Mouse (Mus musculus) right cerebral cortex, adult 18-20 months (tissue): Measurements from ENCODE around the gene Actn1.

Source experiments
- DNase-seq: peaks from one replicate; pipeline ENCODE4 v3.0.0; 2022; ENCODE audit warnings: mixed read lengths

Gene Actn1

GRCm38 (mm10) chr12:80133011-80133545 is 127.1 kb downstream of the Actn1 start:
- DNase-seq = no peak

GRCm38 (mm10) chr12:80132250-80133003 is 127.7 kb downstream of the Actn1 start:
- DNase-seq = peak; percentile 76

DNA sequence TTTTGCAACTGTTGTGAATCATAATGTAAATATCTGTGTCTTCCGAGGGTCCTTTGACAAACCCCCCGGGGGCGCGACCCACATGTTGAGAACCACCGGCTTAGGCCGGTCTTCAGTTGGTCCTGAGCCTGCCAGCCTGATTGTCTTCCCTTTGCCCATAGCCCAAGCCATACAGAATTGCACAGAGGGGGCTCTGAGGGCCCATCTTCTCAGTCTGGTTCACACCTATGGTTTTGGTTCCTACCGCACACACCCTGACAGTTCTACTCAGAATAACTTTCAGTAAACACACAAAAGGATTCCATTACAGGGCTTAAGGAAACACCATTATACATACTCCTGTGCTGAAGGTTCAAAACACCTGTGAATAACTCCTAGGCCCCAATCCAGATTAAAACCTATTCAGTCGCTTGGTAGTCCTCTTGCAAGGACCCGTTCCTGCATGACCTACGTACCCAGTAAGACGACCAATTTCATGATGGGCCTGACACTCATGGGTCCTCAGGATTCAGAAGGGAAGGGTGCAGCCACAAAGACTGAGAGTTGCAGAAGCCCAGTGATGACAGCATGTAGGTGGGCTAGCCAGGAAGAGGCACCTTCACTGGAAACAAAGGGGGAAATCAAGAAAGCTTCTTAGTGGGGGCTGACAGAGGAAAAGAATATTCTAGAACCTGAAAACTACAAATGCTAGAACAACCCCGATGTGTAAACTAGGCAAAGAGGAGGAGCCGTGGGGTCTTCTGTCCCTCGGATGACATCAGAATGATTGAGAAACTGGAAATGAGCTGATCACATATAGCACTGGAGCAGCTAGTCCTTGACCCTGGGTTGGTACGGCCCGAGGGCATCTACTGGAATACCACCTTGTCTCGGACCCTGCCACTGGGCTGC is 128.6 kb downstream of the Actn1 start:
- no peak for DNase-seq

DNA sequence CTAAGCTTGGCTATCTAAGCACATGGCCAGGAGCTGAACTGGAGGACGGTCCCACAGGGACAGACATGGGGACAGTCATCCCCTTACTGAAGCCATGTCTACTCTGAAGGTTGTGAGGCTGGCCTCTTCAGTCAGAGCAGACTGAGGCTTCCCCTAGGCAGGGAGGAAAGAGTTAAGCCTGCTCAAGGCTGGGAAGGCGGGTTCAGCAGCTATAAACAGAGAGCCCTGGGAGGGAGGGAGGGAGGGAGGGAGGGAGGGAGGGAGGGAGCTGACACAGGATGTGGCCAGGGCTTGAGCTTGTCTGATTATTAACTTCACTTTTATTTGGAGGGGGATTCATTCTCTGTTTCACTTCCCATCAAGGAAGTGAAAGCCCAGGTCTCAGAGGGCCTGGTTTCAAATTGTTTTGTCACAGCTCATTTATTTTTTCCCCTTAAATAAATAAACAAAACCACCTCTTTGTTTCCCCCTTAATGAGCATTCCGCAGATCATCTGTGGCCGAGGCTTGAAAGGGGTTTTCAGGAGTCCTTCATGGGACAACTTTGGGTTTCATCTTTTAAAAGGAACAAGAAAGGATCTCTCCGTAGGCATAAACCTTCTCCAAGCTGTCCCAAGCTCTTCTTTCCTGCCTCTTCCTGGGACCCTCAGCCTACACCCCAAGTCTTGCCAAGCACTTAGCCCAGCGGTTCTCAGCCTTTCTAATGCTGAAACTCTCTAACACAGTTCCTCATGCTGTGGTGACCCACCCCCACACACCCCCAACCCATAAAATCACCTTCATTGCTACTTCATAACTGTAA is 129.4 kb downstream of the Actn1 start:
- DNase-seq = no peak

DNA sequence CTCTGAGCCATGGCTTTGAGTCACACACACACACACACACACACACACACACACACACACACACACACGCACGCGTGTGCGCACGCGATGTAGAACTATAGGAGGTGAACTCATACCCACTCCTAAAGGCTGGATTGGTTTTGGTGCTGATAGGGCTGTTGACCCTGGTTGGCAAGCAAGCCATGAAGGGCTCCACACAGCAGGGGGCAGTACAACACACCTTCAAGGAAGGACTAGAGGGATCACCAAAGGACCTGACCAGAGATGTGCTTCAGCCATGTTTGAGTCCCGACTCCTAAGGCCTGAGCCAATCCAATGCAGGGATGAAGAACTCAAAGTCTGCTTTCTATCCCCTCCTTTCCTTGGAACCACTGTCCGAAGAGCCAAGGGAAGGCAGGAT is 130.6 kb downstream of the Actn1 start:
- no peak for DNase-seq

DNA sequence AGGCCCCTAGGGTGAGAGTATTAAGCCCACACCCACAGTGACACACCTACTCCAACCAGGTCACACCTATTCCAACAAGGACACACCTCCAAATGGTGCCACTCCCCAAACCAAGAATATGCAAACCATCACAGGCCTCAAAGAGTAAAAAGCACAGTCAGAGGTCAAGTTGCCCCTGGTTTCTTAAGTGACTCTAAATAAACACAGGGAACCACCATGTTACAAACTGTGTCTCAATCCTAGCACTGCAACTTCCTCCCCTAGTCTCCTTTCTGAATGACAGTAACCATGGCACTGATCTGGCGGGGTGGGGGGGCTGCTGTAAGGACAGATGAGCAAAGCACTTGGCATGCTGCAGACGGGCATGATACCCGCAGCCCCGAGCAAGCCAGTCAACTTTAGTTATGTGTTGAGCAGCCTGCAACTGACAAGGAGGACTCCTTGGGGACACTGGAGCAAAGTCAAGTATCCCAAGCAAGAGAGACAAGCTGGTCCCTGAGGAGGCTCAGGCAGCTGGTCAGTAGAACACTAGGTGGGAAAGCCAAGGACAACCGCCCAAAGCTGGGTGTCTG is 132.9 kb downstream of the Actn1 start:
- no peak for DNase-seq

DNA sequence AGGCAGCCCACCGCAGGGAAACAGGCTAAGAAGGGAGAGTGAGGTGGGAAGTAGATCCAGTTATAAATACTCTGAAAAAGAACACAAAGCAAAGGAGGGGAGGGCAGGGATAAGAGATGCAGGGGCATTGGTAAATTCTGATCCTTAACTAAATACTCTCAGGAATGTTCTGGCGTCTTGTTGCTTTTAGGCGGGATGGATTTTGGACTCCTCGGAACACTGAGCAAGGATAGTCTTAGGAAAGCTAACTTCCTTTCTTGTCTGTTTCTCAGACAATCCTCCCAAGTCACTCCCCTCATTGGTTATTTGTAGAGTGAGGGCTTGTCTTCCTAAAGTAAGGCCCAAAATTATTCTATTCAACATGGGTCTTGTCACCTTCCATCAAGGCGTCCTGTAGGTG is 134.9 kb downstream of the Actn1 start:
- DNase-seq = no peak

DNA sequence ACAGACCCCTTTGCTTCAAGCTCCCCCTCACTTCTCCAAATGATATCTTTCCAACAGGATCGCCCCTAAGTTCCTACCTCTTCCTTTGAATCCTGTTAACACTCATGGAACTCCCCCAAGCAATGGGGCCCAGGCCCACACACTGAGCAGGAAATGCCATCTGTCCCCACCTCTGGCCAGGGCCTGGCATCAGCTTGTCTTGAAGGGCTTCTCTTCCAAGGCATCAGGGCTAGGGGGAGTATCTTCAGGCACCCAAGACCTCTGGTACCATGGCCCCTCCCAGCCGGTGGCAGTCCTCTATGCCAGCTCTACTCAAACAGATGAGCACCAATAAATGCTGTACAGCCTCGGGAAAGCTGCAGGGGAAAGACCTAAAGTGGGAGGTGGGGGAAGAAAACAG is 135.4 kb downstream of the Actn1 start:
- DNase-seq = no peak

DNA sequence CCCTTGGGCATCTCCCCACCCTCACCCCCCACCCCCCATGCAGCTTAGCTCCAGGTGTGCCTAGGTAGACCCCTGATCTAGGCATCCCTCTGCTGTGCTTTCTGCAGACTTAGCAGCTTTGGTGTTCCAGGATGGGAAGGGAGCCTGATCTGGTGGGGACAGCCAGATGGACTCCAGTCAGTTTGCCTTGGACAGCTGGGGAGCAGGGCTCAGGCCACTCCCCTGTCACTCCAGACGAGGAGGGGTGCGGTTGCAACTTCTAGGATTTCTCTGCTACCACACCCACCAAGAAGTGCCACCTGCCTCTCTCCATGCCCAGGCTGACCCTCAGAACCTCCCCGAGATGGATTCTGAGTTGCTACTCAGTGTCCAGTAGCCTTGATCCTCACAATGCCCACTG is 136.0 kb downstream of the Actn1 start:
- DNase-seq = no peak

DNA sequence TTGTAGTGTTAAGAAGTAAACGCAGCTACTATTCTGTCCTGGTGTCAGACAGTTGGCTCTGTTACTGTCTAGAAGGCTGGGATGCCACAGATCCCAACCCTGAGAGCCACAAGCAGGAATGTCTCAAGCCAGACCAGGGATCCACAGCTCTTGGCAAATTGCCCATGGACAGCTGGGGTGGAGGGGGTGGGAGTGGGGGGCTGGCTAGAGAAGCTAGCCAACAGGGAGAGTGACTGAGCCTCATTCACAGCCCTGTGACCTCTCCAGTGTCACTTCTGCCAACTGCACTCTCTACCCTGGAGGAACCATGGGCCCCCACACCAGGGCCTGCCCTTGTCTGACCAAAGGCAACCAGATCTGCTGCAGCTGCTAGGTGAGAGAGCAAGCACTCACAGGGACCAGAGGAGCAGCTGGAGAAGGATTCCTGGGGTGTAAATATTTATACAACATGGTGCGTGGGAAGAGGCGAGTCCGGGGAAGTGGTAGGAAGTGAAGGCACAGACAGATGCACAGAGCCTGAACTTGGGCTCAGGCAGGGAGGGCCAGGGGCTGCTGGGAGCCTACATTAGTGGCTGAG is 136.9 kb downstream of the Actn1 start:
- no peak for DNase-seq

- no peak for DNase-seq
Observed at GRCm38 (mm10) chr12:80121438-80121837, 138.7 kb downstream of the Actn1 start.

- DNase-seq = no peak
Observed at GRCm38 (mm10) chr12:80118588-80118987, 141.6 kb downstream of the Actn1 start.
